Mouse (Mus musculus) ovary, postnatal 14 days (tissue): Measurements from ENCODE around the gene Prpf6.

ENCODE experiments used
- DNase-seq: peaks from one replicate; pipeline ENCODE4 v3.0.0; 2022; ENCODE audit warnings: low spot score

The Prpf6 gene

DNA sequence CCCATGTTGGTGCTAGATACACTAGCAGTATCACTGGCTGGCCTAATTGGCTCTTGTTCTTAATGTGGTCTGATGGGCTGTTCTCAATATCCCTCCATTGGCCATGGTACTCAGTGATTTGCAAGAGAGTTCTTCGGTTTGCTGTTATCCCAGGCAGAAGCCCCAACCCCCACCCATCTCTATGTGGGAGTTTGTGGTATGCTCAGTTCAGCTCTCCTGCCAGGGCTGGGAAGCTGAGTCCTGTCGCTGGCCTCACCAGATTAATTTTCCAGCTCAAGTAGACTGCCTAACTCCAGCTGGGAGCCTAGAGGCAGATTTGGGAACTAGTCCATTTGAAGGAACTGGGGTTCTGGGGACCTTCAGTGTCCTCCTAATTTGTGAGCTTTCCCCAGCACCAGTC is 65.8 kb downstream of the Prpf6 start:
- DNase-seq: no peak

DNA sequence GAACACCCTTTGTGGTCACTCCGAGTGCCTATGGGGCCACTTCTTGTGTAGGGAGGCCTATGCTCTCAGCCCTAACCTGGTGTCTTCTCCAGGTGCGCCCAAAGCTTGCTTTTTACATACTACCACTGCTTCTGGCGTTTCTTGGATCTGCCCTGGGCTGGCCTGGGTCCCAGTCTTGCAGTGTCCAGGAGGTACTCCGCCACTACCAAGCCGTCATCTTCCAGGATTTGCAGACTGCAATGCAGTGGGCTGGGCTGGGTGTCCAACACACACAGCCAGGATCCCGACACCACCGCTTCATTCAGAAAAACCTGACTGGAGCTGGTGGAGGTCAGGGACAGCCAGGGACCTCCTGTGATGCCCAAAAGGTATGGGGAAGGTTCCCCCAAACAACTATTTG is 66.9 kb downstream of the Prpf6 start:
- DNase-seq: no peak

DNA sequence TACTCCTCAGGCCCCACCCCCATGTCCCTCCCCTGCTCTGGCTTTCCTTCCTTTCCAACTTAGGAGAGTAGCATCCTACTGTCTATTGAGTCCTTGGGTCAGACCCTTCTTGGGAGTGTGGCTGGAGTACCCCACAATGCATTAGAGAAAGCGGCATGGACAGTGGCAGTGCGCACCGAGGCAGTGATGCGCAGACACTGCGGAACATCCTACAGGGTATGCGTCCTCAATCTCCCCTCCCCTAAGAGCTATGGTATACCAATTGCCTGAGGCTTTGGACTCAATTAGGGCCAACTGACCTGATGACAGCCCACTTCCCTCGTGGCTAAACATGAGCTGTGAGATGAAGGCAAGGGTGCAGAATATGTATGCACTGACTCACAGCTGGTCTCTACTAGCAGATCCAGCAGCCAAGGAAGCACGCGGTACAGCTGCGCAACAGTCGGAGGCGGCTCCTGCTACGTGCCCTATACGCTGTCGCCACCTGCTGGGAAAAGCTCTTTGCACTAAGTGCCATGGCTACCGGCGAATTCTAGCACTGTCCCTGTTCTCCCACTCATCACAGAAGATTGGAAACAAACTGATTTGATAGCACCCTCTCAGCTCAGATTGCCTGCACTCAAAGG is 67.4 kb downstream of the Prpf6 start:
- DNase-seq: no peak

DNA sequence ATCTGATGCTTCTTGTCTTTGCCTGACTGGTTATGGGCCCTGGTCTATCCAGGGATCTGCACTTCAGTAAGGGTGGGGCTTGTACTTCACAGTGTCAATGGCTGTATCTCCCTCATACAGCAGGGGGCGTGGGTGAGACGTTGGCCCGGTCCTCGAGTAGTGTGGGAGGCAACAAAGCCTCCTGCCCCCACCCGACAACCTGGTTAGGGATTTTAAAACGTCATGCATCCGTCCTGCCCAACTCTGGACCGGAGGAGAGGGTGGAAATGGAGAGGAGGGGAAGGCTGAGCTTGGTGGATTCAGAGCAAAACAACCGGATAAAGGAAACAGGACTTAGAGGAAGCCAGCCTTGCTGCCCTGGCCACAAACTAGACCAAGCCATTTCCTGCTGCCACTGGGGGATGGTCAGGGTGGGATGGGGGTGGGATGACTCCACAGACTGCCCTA is 68.0 kb downstream of the Prpf6 start:
- peak; percentile 81 for DNase-seq

DNA sequence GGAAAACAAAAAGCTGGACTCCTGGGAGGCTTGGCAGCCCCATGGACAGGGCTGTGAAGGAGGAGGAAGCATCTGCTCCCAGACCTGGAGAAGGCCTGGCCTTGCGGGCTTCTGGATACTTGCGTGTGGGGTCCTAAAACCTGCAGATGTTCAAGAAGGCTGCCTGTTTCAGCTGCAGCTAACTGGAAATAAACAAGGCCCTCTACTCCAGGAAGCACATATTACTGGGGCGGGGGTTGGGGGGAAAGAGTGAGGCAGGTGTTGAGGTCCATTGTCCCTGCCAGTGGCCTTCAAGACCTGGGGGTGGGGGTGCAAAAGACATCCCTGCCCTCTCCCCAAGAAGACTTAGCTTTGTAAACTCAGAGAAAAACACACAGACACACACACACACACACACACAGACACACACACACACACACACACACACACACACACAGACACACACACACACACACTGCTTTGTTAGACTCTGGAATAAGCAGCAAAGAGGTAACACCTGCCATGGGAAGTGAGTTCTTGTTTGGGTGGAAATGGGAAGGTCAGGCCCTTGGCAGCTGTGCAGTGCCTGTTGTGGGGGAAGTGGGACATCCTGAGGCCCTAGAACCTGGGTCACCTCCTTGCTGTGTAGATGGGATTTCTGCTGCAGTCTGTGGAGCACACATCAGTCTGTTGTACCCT is 71.1 kb downstream of the Prpf6 start:
- DNase-seq: no peak

DNA sequence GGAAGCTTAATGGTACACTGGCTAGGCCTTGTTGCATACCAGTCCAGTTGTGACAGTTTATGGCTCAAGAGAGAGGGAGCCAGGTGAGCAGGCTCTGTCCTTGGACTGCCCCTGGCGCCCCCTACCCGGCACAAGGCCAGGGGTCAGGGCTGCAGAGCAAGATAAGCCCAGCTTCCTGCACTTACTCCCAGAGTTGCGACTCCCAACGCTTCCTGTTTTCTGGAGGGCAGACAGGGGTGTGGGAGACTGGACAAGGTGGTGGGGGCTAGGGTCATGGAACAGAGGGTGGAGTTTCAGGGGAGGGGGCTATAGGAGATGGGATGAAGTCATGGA is 71.6 kb downstream of the Prpf6 start:
- DNase-seq: no peak

DNA sequence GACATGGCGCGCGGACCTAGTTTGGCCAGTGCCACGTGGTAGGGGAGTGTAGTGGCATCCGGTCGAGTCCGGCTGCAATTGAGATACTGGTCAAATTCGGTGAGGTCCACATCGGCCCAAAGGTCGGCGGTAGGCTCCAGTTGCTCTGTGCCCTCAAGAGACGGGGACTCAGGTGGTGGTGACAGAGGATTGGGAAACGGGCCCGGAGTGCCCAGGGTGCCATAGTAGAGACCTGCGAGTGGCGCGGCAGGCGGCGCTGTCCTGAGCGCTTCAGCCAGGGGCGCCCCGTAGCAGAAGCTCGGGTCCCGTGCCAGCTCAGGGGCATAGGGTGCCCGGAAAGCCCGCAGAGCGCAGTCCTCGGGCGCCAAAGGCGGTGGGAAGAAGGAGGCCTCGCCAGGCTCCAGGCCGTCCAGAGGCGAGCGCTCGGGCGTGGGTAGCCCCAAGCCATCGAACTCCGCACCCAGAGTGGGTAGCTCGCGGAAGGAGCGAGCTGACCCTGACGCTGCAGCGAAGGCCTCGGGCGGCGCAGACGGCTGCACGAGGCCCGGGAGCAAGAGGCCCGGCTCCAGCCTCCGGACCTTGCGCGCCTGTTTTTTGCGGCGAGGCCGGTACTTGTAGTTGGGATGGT is 78.7 kb downstream of the Prpf6 start:
- DNase-seq: no peak

DNA sequence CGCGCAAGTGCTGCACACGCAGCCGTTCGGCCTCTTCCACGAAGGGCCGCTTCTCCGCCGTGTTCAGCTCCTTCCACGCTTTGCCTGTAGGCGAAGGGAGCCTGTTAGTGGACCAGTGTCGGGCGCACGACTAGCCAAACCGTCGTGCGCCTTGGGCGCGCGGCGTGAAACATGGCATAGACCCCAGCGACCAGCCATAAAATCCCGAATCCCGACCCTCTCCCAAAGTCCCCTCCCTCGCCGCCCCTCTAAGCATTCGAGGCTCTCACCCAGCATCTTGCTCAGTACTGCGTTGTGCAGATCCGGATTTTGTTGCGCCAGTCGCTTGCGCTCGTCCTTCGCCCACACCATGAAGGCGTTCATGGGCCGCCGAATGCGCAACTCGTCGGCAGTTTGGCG is 79.2 kb downstream of the Prpf6 start:
- no peak for DNase-seq

DNA sequence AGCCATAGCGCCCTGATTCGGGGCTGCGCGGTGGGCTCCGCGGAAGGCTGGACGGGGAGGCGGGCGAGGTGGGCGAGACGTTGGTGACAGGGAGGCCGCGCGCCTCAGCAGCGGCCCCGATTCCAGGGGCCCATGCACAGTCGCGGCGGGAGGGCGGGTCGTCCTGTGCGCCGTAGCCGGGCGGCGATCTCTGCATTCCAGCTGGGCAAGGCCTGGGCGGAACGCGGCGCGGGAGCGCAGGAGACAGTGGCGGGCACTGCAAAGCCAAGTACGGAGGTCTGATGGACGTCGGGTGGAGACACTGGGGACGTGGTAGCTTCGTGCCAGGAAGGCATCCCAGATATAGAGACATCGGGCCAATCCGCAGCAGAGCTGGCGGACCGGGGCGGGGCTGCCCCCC is 79.7 kb downstream of the Prpf6 start, which contains the start of gene Sox18:
Sox18 (minus strand) TSS at position 315 of the 400 bp plus-strand sequence.
- peak; percentile 45 for DNase-seq

DNA sequence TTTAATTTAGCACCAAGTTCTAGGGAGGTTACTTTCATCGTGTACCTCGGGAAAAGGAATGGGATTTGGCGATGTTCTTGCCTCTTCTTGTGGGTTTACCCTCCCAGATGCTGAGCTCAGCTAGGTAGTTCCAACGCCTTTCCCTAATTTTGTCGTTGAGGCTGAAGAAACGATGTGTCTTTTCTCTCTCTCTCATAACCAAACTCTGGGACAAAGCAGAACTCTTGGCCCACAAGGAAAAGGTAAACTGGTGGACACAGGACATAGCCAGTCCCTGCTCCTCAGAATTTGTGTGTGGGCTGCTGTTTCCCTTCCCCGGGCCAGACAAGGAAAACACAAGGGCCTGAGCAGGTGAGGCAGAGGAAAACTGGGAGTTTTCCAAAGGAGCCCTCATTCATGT is 80.3 kb downstream of the Prpf6 start:
- DNase-seq: no peak

DNA sequence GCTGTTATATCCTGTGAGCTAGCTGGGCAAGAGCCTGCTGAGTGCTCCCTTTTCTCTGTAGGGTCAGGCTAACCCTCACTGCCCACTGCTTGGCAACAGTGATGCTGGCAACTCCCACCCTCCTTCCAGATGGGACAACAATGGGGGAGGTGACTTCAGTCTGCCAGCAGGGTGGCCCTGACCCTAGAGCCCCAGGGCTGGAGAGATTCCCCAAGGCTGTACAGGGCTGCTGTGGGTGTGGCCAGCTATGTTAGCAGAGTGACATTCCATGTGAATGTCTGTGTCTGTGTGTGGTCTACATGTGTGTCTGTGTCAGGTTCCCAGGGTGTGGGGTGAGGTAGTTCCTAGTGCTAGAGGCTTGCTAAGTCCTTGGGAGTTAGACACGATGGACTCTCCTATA is 81.8 kb downstream of the Prpf6 start:
- DNase-seq: no peak

DNA sequence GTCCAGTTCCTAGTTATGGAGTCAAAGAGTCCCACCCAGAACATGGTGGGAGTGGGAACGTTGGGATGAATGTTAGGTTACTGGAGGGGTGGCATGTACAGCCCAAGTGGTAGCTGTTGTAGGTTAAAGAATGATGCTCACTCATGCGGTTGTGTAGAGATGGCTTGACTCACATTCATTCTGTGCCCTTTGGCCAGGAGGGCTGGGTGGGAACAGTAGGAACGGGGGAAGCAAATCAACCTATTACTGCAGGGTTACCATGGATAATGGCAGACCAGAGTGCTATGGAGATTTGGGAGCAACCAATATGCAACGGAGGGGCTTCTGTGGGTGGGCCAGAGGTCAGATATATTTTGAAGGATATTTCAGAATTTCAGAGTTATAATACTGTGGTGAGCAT is 83.3 kb downstream of the Prpf6 start:
- DNase-seq: no peak

DNA sequence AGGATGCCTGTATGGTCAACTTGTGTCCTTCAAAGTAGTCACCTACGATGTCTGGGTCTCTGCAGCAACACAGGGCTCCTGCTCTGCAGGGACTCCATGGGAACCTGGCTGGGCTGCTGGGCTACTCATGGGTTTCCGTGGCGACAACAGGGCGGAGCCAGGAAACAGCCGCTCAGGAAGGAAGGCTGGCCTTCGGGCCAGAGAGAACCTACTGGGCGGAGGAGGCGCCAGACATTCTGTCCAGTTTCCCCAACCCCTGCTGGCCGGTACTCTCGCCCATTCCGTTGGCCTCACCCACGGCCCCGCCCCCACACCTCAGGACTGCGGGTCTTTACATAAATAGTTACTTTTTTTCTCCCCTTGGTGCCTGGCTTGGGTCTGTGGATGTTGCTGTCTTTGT is 83.8 kb downstream of the Prpf6 start:
- DNase-seq: peak; percentile 51

DNA sequence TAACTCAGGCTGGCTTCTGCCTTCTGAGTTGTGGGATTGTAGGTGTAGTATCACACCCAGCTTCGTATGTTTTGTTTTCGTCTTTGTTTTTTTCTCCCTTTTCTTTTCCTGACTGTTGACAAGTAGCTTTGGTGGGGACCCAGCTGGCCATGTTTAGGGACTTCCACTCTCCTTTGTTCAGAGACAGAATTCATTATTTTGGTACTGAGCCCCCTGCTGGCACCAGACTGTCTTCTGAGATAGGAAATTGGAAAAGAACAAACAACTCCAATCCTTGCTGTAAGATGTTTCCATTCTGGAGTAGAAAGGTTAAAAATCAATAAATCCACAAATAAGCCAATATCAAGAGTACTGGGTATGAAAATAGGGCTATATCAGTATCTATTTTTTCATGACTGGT is 84.8 kb downstream of the Prpf6 start:
- DNase-seq: no peak

DNA sequence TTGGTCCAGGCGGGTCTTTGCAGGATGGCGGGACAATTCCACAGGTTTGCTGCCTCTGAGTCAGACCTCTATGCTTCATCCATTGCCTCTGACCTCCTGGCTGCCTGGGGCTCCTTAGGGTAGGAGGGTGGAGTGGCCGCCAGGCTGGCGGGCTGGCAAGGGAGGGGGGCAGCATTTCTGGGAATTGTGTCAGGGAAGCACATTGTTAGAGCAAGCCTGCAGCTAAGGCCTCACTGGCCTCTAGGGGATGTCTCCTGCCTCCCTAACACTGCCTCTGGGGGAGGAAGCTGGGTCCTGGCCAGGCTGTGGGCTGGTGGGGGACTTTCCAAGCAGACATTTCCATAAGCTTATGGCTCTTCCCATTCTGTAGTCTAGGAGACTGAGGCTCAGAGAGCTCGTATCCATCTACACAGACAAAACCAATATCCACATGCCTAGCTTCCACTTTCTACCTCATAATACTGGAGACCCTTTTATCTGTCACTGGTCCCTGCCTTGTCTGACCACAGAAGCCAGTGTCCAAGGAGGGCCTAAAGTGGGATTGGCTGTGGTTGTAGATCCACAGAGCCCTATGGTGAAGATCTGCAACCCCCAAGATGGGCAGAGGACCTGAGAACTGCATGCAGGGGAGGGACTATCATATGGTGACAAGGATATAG is 85.6 kb downstream of the Prpf6 start:
- no peak for DNase-seq

DNA sequence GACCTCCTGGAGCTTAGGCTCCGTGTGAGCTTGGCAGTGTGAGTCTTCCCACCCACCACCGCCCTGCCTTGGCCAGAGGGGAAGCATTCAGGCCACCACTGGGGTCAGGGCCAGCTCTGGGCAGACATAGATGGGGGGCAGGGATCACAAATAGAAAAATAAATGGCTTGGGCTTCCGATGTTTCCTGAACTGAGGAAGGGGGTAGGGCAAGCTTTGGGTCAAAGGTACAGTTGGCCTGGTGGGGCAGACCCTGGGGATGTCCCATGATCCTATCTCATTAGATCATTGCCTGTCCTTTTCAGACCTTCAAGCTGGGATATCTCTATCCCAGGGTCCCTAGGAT is 86.1 kb downstream of the Prpf6 start:
- no peak for DNase-seq

DNA sequence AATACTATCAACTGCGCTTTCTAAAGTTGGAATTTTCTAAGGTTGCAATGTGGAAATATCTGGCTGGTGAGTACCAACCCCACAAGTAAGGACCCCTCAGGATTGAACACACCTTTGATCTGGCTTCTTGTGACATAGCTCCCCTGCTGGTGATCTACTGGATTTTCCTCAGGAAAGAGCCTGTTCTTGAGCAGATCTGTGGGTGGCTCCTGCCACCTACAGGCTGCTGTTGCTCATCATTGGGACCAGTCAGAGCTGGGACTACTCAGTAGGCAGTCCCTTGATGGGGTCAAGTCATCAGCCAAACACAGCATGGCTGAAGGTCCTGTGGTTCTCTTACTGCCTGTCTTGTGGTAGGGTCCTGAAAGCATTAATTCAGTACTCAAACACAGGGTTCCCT is 87.1 kb downstream of the Prpf6 start:
- DNase-seq: peak; percentile 59

DNA sequence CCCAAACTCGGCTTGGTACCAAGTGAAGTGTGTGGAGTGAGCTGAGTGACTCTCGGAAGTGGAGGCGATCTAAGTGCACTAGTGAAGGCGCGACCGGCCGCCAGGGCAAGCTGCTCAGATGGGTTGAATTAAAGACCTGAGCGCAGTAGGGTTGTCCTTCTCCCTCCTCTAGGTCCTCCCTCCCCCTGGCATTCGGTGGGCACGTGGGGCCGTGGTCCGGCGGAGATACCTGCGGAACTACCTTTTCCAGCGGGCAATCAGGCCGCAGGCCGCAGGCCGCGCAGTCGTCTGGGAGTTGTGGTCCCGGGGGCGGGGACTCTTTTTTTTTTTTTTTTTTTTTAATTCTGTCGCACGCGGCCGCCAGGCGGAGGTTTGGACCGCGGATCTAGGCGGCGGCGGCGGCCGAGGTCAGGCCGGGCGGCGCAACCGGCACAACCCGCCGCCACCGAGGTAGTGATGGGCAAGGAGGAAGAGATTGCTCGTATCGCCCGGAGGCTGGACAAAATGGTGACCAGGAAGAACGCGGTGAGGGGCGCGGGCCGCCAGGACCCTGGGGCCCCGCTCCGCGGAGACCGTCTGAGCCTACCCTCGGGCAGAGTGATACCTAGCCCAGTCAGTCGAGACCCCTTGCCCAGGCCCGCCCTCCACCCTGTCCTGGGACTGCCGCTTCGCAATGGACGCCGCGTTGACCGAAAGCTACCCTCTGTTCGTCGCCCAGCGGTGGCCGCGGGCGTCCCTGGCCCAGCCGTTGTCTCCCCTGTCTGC is 88.5 kb downstream of the Prpf6 start, which contains the start of gene Tcea2:
Tcea2 (plus strand) TSS at position 360 of the 765 bp plus-strand sequence.
- no peak for DNase-seq

DNA sequence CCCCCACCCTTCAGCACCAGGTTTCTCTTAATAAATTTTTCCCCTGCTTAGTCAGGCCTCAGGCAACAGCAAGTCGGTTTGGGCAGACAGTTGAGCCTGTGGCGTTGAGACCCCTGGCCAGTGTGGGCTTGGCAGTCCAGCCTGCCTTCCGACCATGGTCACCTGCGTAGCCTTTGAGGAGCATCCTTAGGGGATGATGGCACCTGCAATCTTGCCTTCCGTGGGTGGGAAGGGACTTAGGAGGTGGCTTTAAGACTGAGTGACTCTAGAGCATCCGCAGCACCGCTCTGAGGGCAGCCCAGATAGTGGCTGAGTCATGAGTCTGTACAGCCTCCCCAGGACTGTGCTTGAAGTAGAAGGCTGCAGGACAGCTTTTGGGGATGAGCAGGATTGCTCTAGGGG is 89.0 kb downstream of the Prpf6 start:
- DNase-seq: no peak

DNA sequence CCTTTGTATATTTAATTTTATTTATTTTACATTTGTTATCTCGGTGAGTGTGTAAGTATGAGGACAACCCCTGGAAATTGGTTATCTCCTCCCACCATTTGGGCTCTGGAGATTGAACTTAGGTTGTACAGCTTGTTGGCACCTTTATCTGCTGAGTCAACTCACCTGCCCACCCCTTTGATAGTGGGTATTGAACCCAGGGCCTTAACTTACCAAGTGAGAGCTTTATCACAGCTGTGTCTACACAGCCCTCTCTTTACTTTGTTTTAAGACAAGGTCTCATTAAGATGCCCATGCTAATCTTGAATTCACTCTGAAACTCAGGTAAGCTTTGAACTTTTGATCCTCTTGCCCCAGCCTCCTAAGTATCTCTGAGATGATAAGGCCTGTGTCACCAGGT is 90.3 kb downstream of the Prpf6 start:
- DNase-seq: no peak

DNA sequence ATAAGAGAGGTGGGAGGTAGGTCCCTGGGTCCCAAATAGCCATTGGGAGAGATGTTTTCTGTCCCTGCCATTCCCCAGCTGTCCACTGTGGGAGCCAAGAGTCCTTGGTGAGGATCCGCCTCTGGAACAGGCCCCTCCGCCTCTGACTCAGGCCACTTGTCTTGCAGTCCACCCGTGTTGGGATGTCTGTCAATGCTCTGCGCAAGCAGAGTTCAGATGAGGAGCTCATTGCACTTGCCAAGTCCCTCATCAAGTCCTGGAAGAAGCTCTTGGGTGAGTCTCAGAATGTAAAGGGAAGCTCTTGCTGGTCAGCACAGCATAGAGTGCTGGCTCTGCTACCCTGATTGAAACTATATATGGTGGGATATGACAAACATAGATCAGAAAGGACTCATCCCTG is 91.7 kb downstream of the Prpf6 start:
- no peak for DNase-seq

DNA sequence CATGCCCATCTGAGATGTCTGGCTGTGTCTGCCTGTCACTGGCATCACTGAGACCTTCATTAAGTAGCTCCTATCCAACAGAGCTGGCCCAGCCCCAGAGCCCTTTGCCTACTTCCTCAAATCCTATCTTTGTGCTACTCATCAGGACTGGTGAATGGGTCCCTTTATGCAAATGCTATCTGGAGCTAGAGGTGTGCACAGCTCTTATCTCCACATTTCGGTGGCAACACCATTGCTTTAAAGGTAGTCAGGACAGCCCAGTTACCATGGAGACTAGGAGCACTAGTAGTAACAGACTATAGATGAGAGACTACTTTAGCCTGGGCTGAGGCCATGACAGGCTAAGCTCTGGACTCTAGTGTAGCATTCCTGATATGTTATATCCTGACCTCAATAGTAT is 93.0 kb downstream of the Prpf6 start:
- DNase-seq: no peak
